Comparison of ENCODE assay signal across 8 mouse cellular contexts in the genomic region with DNA sequence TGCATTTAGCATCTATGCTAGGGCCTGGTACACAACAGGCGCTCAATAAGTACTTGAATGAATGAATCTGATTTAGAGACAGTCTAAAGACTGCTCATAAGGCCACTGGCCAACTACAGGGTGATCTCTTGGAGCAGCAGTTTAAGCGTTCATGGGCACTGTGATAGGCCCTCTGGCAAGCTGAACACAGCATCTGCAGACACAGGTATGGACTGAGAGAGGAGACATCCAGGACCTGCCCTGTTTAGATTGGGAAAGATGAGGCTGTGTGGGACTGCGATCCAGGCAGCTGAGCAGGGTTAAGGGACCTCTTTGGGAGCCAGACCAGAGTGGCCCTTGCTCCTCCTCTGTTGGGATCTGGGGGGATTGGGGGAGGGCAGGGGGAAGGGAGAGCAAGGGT. TPM values are rescaled to one million over a fixed set of nuclear protein-coding genes. Genes with fewer than 3 reads are reported as not detected.
A peak's percentile ranks its signal among the peaks of the same experiment; 100 is the strongest.
DNase-seq lines count a peak whose midpoint lies in the region; ATAC-seq and TF ChIP-seq lines count a peak whose summit lies in the region.

Gene Dtx1, minus strand, starts transcription at position 101 of the 400 bp plus-strand sequence.

- TF ChIP-seq CTCF in ES-Bruce4 (IDR thresholded peaks at IDR 0.05; ENCODE audit: low read depth, low read length) = no peak

- H3K27me3 ChIP-seq in heart, embryonic 13.5 days (replicated peaks) = peaks cover 99% of the 10 kb centered on the region
- H3K27me3 ChIP-seq in ES-Bruce4 (ENCODE audit: control insufficient read depth, insufficient read depth, low read length, poor library complexity, severe bottlenecking) = peaks cover 4% of the 10 kb centered on the region; the same call in 1 of the 2 replicates
- no peaks in the 10 kb centered on the region for H3K27me3 ChIP-seq in forebrain, embryonic 16.5 days (replicated peaks; ENCODE audit: control insufficient read depth, insufficient read depth, low read length)
- peaks cover 90% of the 10 kb centered on the region for H3K27me3 ChIP-seq in limb, embryonic 13.5 days

- H3K4me1 ChIP-seq in heart, embryonic 13.5 days = peaks cover 23% of the 10 kb centered on the region
- H3K4me1 ChIP-seq in ES-Bruce4 (ENCODE audit: control insufficient read depth, insufficient read depth, low read length) = no peaks in the 10 kb centered on the region
- peaks cover 46% of the 10 kb centered on the region for H3K4me1 ChIP-seq in forebrain, embryonic 16.5 days (replicated peaks; ENCODE audit: control insufficient read depth, insufficient read depth, low read length)
- H3K4me1 ChIP-seq in limb, embryonic 13.5 days = peaks cover 31% of the 10 kb centered on the region

- H3K4me3 ChIP-seq in heart, embryonic 13.5 days = peak within 1 kb of the TSS; percentile 52
- peak within 1 kb of the TSS; percentile 46 for H3K4me3 ChIP-seq in ES-Bruce4 (ENCODE audit: low read depth, low read length)
- peak within 1 kb of the TSS; percentile 66 for H3K4me3 ChIP-seq in forebrain, embryonic 16.5 days (replicated peaks; ENCODE audit: low read length)
- H3K4me3 ChIP-seq in limb, embryonic 13.5 days = peak within 1 kb of the TSS; percentile 58

- ATAC-seq in heart, embryonic 13.5 days (ENCODE audit: extremely low read depth, insufficient number of reproducible peaks, low FRiP score, low TSS enrichment) = no peak
- ATAC-seq in forebrain, embryonic 16.5 days = no peak
- no peak for ATAC-seq in limb, embryonic 13.5 days (ENCODE audit: low FRiP score, low read depth)
- no peak for ATAC-seq in granulocyte monocyte progenitor cell, adult 5-6 weeks (replicated peaks; ENCODE audit: poor library complexity, severe bottlenecking)

- H3K9me3 ChIP-seq in heart, embryonic 13.5 days = no peaks in the 10 kb centered on the region
- no peaks in the 10 kb centered on the region for H3K9me3 ChIP-seq in ES-Bruce4 (replicated peaks; ENCODE audit: control insufficient read depth, insufficient read depth, low read length, poor library complexity, severe bottlenecking)
- no peaks in the 10 kb centered on the region for H3K9me3 ChIP-seq in forebrain, embryonic 16.5 days (ENCODE audit: control insufficient read depth, low read length)
- H3K9me3 ChIP-seq in limb, embryonic 13.5 days = no peaks in the 10 kb centered on the region

- H3K36me3 ChIP-seq in heart, embryonic 13.5 days = no peaks in the 10 kb centered on the region
- no peaks in the 10 kb centered on the region for H3K36me3 ChIP-seq in ES-Bruce4 (ENCODE audit: control insufficient read depth, insufficient read depth, low read length, poor library complexity, severe bottlenecking)
- H3K36me3 ChIP-seq in forebrain, embryonic 16.5 days (ENCODE audit: control insufficient read depth, insufficient read depth) = no peaks in the 10 kb centered on the region
- no peaks in the 10 kb centered on the region for H3K36me3 ChIP-seq in limb, embryonic 13.5 days

- intact Hi-C loops in heart, postnatal 36 days (cut with DNase I) = no loop called here

- peak within 1 kb of the TSS; percentile 68 for H3K9ac ChIP-seq in heart, embryonic 13.5 days
- 0 out of 2 replicates have a peak within 1 kb of the TSS, but pooled peaks have one; percentile 5 for H3K9ac ChIP-seq in ES-Bruce4 (ENCODE audit: low read depth, poor library complexity, severe bottlenecking)
- H3K9ac ChIP-seq in forebrain, embryonic 16.5 days (replicated peaks; ENCODE audit: low read depth, low read length) = peak within 1 kb of the TSS; percentile 84
- peak within 1 kb of the TSS; percentile 65 for H3K9ac ChIP-seq in limb, embryonic 13.5 days

- H3K4me2 ChIP-seq in heart, embryonic 13.5 days = peak within 1 kb of the TSS; percentile 74
- peak within 1 kb of the TSS; percentile 94 for H3K4me2 ChIP-seq in forebrain, embryonic 16.5 days (ENCODE audit: low read length)
- H3K4me2 ChIP-seq in limb, embryonic 13.5 days (replicated peaks) = peak within 1 kb of the TSS; percentile 95

- no peak for TF ChIP-seq EP300 in ES-Bruce4 (IDR thresholded peaks at IDR 0.05; ENCODE audit: insufficient read depth, low read depth, low read length)

- no peak for DNase-seq in heart, postnatal 36 days
- DNase-seq in embryo, embryonic 9.5 days (ENCODE audit: extremely low spot score) = no peak
- DNase-seq in right cerebral cortex, postnatal 4 days = no peak

- WGBS in heart, embryonic 13.5 days = 32% methylated on average over 3 of the region's 3 CpGs
- WGBS in forebrain, embryonic 16.5 days = 38% methylated on average over 3 of the region's 3 CpGs
- WGBS in limb, embryonic 13.5 days = 41% methylated on average over 3 of the region's 3 CpGs

- H3K27ac ChIP-seq in heart, embryonic 13.5 days (replicated peaks) = no peak within 1 kb of the TSS
- no peak within 1 kb of the TSS for H3K27ac ChIP-seq in ES-Bruce4 (ENCODE audit: insufficient read depth, low read length)
- peak within 1 kb of the TSS; percentile 83 for H3K27ac ChIP-seq in forebrain, embryonic 16.5 days (ENCODE audit: low read length)
- H3K27ac ChIP-seq in limb, embryonic 13.5 days = no peak within 1 kb of the TSS

- TF ChIP-seq POLR2A in ES-Bruce4 (IDR thresholded peaks at IDR 0.05; ENCODE audit: insufficient read depth, low read length) = no peak

RNA-seq across cellular contexts. Expression of gene Dtx1, which starts in this region (rescaled TPM):
- polyA plus RNA-seq in heart, embryonic 13.5 days (2015; fragmentation: Nextera tagmentation; extraction: Ambion mirVana) = 0.74 and 0.84 TPM in 2 replicates
- 1 to 10 TPM; 1.8 to 1.9 TPM for total RNA-seq in heart, postnatal 36 days (2021)
- polyA plus RNA-seq in ES-Bruce4 (2011; ENCODE audit: insufficient read depth, insufficient read length, low read depth, missing spikeins) = 19.1 and 21.0 TPM in 2 replicates
- polyA plus RNA-seq in forebrain, embryonic 16.5 days (2015; fragmentation: Nextera tagmentation; extraction: Ambion mirVana) = 43.4 and 44.1 TPM in 2 replicates
- 5.1 and 5.6 TPM in 2 replicates for polyA plus RNA-seq in limb, embryonic 13.5 days (2015; fragmentation: Nextera tagmentation; extraction: Ambion mirVana)
- total RNA-seq in granulocyte monocyte progenitor cell, adult 5-6 weeks (2014; fragmentation: Nextera tagmentation) = not detected in 2 replicates
- not detected in 2 replicates for total RNA-seq in granulocyte monocyte progenitor cell, adult 5-6 weeks (2017)

Comparison
In these comparisons a context has a peak if more than half of its experiments do, and no peak if none do; other contexts are left out.
1. H3K9ac ChIP-seq: peak in every context shown above with its lines; median percentile 84 in forebrain, embryonic 16.5 days; 68 in heart, embryonic 13.5 days; 65 in limb, embryonic 13.5 days; 5 in ES-Bruce4.